Mouse (Mus musculus): Measurements from ENCODE around the gene Osbpl10.

Osbpl10 gene

DNA sequence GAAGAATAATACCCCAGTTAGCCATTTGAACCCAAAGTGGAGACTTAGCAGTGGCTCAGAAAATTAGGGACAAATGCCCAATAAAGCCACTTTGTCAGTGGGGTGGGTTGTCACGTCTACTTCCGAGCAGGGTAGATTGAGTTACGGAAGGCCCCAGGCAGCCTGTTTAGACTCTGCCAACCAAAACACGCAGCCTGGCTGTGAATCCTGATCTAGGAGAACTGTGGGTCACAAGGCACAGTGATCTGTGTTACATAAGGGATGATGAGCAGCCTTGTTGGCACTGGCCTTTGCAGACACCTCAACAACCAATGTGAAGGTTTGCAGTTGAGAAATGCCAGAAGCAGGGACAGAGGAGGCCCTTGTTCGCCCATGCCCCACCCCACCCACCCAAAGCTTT, 183.2 kb downstream of the Osbpl10 start:
- no peak for DNase-seq (ENCODE audit: low read depth in 1 of 2, low spot score in 2 of 2)

DNA sequence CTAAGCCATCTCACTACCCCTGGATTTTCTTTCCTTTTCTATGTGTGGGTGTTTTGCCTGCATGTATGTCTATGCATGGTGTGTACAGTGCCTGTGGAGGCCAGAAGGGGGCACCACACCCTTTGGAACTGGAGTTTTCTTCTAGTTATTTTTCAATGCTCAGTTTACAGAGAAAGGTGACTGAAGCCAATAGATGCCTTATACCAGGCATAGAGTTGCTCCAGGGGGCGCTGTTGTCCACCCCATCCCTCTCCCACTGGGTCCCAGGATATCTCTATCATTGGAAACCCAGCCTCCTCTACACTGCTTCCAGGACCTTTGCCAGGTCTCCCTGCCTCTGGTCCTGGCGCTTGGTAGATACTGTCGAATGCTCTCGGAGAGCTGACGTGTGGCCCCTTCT, 184.7 kb downstream of the Osbpl10 start:
- DNase-seq (ENCODE audit: low read depth in 1 of 2, low spot score in 2 of 2): no peak

DNA sequence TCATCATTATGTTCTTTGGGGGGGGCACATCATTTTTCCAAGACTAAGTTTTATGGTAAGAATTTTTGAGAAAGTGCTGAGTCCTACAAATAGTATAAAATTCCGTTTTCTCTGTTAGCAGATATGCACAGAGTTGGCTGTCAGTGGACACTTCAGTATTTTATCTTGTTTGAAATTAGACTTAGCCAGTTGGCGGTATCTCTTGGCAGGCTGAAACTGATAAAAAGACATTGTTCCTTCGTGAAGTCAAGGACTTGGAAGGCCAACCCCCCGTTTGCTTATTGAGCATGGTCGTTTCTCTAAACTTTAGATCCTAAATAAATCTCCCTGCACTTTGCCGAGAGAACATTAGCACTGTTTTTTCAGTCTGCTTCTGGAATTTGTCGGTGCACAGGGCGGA, 185.3 kb downstream of the Osbpl10 start:
- DNase-seq (ENCODE audit: low read depth in 1 of 2, low spot score in 2 of 2): no peak

DNA sequence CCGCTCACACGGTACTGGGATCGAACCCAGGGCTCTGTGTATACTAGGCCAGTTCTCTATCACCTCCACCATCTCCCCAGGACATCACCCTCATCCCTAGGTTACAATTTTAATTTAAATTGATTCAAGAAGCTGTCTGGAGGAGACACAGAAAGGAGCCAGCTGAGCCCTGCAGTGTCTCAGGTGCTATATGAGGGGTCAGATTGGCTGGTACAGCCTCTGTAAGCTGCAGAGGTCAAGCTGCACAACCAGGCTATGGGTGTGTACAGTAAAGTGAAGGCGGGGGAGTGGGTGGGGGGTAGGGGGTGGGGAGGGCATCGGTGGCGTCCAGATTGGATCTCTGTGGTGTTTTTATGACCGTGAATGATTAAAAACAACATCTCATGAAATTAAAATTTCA, 186.0 kb downstream of the Osbpl10 start:
- no peak for DNase-seq (ENCODE audit: low read depth in 1 of 2, low spot score in 2 of 2)

DNA sequence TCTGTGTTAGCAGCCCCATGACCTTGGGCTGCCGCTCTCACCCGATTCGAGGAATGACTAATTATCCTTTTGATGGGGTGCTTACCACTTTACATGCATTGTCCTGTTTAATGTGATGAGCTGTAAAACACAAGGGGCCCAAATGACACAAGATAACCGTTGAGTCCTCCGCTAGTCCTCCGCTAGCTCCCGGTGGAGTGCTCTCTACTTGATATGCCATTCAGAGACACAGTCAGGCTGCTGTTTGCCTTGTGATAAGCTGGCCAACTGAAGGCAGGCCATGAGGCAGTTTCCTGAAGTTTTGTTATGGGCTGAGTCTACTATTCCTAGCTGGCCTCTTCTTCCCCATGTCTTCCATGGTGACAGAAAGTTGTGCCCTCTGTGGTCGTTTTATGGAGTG, 187.6 kb downstream of the Osbpl10 start:
- no peak for DNase-seq (ENCODE audit: low read depth in 1 of 2, low spot score in 2 of 2)

DNA sequence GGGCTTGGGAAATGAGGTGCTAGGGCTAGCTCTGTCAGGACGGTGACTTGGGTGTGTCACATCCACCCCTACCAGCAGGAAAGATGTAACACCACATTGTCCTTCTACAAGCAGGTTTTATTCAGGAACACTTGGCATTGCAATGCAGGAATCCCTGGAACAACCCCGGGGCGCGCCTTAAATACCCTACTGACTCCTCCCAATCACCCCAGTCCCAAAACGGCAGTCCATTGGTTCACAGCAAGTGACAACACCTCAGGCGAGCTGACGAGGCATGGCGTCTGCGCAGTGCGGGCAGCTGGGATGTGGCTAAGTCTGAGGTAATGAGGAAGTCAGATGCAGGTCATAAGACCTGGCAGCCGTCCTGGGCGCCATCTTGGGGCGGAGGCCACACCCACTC, 191.2 kb downstream of the Osbpl10 start:
- no peak for DNase-seq (ENCODE audit: low read depth in 1 of 2, low spot score in 2 of 2)

DNA sequence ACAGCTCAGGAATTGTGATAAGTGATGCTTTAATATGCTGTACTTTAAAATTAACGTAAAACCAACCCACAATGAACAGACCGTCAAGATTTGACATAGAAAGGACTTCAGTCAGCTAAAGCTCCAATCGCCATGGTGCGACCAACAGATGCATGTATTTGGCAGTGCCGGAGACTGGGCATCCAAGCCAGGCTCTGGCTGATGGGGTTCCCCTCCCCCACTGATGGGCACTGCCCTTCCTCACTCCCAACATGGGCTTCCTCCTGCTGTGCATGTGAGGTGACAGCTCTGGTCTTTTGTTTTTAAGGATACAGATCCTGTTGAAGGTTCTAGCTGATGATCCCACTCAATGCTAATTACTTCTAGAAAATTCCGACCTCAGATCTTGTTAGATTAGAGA, 193.7 kb downstream of the Osbpl10 start:
- DNase-seq (ENCODE audit: low read depth in 1 of 2, low spot score in 2 of 2): no peak

DNA sequence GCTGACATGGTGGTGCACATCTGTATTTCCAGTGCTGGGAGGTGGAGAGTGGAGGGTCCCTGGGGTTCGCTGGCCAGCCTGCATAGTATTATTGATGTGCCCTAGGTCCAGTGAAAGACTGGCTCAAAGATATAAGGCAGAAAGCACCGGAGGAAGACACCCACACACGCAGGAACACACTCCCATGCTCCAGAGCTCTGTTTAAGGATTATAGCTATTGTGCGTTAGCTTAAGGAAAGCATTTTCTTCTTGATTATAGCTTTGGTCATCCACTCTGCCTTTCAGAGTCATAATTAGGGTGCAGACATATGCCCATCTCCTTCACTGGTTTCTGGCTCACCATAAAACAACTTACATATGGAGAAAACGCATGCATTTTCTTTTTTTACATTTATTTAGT, 200.8 kb downstream of the Osbpl10 start:
- DNase-seq (ENCODE audit: low read depth in 1 of 2, low spot score in 2 of 2): no peak

DNA sequence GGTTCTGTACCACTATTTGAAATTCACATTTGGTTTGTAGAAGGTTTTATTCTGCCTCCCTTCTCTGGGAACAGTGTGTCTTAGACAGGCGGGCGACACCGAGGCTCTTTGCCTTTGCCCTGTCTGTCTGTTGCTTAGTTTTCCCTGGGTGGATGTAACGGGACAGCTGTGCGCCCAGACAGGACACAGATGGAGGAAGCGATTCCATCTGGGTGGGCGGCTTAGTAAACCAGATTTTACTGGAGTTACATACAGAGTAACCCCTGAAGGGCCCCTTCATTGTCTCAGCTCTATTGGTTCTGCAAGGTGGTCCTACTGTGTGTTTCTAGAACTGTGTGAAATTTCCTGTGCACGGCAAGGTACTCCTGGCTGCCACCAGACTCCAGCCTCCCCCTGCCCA, 201.6 kb downstream of the Osbpl10 start:
- DNase-seq (ENCODE audit: low read depth in 1 of 2, low spot score in 2 of 2): no peak

DNA sequence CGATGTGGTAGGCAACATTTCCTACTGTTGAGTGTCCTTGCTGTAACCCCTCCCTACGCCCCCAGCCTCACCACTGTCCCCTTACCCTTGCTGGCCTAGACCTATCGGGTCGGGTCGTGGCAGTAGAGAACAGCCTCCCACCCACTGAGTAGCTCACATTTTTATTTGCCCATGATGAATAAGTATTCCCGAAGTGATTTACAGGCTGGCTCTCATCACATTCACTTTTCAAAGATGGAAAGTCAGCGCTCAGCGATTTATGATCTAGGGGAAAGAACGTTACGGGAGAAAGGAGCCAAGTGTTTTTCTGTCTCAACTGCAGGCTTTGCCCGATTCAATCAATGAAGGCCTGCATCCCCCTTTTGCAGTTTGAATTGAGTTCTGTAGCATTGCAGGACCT, 208.0 kb downstream of the Osbpl10 start:
- DNase-seq (ENCODE audit: low read depth in 1 of 2, low spot score in 2 of 2): no peak

DNA sequence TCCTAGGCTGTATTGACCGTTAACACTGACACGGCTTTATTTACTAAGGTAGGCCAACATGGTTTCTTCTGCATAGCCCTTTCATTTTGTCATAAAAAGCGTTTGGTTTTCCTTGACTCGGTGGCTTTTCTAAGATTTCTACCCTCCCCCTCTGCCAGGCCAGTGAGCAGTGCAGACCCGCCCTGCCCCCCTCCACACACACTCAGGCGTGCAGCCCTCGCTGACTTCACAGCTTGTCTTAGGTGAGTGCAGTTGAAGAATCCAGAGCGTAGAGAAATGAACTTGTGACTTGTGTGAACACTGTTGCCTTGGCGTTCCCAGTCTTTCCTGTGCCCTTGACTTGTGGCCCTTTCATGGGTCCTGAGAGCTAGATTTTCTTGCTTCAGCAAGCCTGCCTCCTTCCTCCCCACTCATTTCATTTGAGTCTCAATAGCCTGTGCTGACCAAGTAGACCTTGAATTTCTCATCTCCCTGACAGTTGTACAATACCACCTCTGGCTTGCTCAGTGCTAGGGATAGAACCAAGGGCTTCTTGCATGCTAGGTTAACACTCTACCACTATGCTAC, 212.1 kb downstream of the Osbpl10 start:
- no peak for DNase-seq (ENCODE audit: low read depth in 1 of 2, low spot score in 2 of 2)

DNA sequence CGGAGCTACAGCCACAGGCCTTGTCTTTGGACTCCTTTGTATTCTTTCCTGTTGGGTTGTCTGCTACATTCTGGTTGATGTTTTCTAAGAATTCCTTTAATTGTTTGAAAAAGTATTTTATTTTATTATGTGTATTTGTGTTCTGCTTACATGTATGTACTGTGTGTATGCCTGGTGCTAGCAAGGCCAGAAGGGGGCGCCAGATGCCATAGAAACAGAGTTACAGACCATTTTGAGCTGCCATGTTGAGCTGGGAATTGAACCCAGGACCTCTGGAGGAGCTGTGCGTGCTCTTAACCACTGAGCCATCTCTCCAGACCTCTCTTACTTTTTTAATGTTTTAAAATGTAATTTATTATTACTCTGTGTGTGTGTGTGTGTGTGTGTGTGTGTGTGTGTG, 214.5 kb downstream of the Osbpl10 start:
- DNase-seq (ENCODE audit: low read depth in 1 of 2, low spot score in 2 of 2): no peak

DNA sequence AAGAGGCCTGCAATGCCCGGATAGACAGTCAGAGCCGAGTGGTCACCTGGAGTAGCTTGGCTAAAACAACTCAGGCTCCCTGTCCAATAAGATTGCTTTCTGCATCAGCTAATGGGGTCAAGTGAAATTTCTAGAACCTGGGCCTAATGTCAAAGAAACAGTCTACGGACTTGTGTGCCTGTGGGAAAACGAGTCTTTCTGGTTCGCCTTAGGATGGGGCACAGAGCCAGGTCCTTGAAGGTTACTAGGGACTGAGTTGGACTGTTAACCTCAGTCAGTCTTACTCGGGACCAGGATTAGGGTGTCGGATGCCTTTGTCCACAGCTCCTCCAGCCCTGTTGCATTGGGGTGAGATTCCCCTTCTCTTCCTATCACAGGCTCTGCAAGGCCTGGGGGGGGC, 218.7 kb downstream of the Osbpl10 start:
- DNase-seq (ENCODE audit: low read depth in 1 of 2, low spot score in 2 of 2): no peak

DNA sequence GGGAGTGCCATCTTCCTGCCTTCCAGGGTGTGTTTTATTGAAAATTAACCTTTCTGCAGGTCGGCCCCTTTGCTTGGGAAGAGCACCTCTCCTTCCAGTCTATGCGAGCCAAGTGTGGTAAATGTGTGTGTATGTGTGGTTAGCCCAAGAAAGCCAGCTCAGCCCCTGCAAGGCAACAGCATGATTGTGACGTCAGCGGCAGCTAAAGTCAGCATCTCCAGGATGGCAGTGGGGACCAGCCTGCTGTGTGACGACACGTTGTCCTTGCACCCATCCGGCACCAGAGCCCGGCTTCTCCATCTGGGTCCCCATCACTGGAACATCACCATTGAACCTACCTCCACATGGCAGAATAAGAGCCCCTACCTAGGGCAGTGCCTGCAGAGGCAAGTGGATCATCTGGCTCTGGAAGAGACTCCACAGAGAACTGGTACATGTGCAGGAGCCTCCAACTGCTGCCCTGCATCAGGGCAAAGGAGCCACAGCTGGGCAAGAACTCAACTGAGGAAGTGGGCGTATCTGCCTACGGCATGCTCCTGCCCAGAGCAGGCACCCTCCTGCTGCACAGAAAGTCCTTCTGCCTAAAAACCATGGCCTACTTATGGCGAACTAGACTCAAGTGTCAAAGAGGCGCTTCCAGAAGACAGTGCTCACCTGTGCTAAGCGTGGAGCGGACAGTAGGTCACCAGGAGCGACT, 221.9 kb downstream of the Osbpl10 start:
- DNase-seq (ENCODE audit: low read depth in 1 of 2, low spot score in 2 of 2): no peak

DNA sequence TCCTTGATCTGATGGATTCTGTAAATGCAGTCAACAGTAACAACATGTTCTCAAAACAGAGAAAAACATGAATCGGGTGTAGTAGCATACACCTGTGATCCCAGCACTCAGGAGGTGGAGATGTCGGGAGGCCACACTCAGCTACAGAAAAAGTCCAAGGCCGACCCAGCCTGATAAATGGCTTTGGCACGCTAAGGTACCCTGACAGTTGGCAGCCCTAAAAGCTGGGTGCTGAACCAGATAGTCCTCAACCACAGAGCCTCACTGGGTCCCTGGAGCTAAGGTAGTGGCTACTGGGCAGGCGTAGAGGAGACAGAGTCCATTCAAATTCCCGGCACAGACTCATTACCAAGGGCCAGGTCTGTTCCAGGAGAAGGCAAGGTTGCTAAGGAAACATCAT, 222.9 kb downstream of the Osbpl10 start:
- no peak for DNase-seq (ENCODE audit: low read depth in 1 of 2, low spot score in 2 of 2)

DNA sequence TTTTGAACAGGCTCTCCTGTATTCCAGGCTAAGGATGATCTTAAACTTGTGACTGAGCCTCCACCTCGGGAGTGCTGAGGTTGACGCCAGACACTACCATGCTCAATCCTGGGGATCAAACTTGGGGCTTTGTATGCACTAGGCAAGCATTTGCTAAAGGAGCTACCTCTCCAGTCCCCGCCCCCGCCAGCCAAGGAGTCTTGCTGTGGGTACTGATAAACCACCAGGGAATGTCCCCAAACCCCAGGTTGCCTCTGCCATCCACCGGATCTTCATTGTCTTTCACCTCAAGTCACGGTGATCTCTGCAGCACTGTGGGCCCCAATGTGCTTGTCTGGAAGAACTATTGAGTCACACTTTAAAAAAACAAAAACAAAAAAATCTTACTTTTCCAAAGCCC, 224.8 kb downstream of the Osbpl10 start:
- no peak for DNase-seq (ENCODE audit: low read depth in 1 of 2, low spot score in 2 of 2)

DNA sequence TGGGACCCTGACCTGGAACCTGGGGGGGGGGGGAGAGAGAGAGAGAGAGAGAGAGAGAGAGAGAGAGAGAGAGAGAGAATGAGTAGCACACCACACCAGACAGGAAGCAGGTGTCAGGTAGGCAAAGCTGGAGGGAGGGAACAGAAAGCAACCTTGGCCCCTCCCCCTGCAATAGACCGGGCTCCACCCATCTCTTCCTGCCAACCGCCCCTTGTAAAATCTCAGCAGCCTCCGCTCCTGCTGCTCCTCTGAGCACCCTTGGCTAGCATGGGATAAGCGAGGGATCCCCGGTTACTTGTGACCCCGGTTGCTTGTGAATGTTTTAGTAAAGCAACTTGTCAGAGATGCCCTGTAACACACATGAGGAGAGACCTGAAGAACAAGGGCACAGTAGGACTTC, 227.1 kb downstream of the Osbpl10 start:
- no peak for DNase-seq (ENCODE audit: low read depth in 1 of 2, low spot score in 2 of 2)

DNA sequence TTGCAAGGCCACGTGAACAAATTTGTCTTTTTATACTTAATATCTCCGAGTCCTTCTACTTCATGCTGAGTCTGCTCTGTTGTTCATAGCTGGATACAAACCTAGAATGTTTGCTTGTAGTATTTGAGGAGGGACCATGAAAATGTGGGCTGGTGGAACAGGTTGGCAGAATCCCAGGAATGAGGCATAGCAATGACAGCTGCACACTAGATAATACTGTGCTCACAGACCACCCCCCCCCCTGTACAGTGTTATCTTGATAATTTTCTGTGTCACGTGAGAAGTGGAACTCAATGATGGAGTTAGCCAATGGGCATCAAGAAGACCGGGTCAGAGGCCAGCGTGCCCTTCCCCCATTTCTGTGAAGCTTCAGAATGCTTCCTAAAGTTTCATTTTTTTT, 227.8 kb downstream of the Osbpl10 start:
- DNase-seq (ENCODE audit: low read depth in 1 of 2, low spot score in 2 of 2): no peak

DNA sequence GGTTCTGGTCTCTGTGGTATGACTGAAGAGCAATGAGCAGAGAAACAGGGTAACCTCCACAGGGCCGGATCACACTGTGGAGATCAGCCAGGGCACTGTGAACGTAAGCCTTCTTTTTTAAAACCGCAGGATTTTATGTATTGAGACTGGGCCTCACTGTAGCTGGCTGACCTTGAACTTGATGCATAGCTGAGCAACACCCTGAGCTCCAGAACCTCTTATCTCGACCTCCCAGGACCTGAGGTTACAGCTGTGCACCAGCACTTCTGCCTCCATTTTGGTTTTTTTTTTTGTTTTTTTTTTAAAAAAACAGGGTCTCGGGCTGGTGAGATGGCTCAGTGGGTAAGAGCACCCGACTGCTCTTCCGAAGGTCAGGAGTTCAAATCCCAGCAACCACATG, 231.4 kb downstream of the Osbpl10 start:
- no peak for DNase-seq (ENCODE audit: low read depth in 1 of 2, low spot score in 2 of 2)

DNA sequence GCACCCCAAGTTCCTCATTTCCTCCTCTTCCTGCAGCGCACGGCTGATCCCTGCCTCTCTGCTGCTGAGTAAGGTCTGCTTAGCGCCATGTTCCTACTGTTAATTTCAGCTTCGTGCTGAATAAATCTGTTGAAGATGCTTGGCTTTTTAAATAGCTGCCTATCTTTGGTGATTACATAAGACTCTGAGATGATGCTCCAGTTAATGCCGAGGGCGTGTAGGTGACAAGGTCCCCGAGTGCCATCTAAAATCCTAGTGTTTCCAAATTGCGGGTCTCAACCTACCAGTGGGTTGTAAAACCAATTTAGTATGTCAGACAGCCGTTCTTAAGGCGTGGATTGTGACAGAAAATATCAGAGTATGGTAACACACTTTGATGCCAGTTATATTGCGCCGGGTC, 232.2 kb downstream of the Osbpl10 start:
- no peak for DNase-seq (ENCODE audit: low read depth in 1 of 2, low spot score in 2 of 2)

DNA sequence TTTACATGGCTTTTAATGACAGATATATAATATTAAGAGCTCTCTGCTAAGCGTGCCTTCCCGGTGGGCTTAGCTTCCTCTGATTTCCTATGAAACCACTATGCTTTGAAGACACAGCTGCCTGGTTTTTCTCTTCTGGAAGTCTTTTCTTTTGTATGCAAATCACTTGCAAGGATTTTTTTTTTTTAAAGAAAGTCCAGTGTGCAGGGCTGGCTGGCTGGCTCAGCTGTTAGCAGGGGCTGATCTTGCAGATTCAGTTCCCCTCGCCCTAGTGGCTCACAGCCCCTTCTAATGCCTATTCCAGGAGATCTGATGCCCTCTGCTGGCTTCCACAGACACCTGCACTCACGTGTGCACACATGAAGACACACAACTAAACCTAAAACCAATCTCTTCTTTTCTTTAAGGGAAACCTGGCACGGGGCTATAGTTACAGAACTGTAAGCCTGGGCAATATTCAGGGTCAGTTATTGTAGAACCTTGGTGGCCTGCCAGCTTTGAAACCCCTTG, 235.4 kb downstream of the Osbpl10 start:
- no peak for DNase-seq (ENCODE audit: low read depth in 1 of 2, low spot score in 2 of 2)

DNA sequence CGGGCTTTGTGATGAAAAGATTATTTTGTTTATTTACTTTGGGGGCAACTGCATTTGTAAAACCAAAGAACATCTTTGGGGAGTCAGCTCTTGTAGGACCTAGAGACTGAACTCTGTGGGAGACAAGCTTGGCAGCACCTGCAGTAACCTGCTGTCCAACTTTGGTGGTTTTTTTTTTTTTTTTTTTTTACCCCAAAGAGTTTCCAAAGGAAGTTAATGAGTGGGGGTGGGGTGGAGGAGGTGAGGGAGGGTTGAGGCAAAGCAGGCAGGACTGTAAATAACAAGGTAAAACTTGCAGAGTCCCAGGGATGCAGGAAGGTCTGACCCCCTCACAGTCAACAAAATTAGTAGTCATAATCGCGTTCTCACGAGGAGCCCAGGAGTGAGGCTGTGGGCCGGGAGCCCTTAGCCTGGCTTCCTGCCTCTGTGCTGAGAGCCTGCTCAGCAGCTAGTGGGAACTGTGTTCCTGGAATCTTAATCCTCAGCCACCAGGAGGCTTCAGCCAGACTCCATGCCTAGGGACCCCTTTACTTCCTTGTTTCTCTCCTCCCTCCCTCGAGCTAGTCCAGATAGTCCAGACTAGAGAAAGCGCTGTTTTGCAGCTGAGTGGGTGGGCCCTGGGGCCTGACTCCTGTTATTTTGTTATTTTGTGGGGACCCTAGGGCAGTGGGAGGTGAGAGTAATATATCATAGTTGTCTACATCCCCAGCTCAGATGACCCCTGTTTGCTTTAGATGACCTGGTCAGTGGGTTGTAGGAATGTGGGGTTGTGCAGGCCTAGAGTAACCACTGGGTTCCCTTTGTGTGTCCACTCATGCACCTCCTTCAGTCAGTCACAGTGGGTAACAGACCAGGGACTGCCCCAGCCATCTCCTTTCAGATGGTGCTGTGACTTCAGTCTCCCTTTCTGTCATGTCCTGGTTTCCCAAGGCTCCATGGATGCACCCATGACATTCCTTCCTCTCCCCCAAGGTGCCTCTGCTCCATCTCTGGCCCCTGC, 236.5 kb downstream of the Osbpl10 start:
- no peak for DNase-seq (ENCODE audit: low read depth in 1 of 2, low spot score in 2 of 2)

Data from monocyte, adult 2 months (primary cell).